Mouse (Mus musculus) bone marrow, adult 2 months (tissue): ENCODE results near the gene Fap.

Source experiments
- CTCF ChIP-seq: fragments of 200-500 bp; IDR thresholded peaks from 2 replicates; pipeline ENCODE4 v1.5.1; 2011; ENCODE audit warnings: low read length, control low read depth; ENCODE audit not compliant: control insufficient read depth, insufficient read depth
- POLR2A ChIP-seq: fragments of 200-500 bp; IDR thresholded peaks from 2 replicates; pipeline ENCODE4 v1.6.1; 2011; ENCODE audit warnings: low read depth, mild to moderate bottlenecking, control low read depth, low read length, borderline replicate concordance; ENCODE audit not compliant: control insufficient read depth

- TF ChIP-seq CTCF: no peak
- TF ChIP-seq POLR2A: no peak
Measured at GRCm38 (mm10) chr2:62556349-62556748, 17.5 kb downstream of the Fap start.
